Comparison of ENCODE assay signal across 26 mouse cellular contexts in the genomic region with DNA sequence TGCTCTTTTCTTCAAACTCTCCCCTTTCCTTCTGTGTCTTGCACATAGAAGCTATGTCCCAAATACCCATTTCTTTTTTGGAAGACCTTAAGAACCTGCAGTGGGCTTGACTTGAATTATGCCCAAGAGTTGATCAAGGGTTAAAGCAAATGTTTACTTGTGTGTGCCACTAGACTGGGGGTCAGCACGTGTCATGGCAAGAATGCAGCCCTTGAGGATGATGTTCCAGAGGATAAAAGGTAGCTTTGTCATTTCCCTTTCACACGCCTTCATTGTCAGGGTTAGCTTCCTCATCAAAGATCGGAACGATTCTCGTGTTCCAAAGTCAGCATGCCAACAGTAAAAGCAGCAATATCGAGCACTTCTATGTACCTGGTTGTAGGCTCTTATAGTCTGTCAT.
DNase-seq lines count a peak whose midpoint lies in the region; ATAC-seq and TF ChIP-seq lines count a peak whose summit lies in the region.
"Had no signal": no experiment of that assay in that cellular context is flagged by ENCODE, and none has a peak within 500 bp of the region (broad histone marks: within the 10 kb centered on the region; RNA-seq: fewer than 3 reads in every experiment).

No protein-coding gene starts in this region.

- H3K4me3 ChIP-seq in kidney, embryonic 15.5 days (replicated peaks): no peak overlapping the region
- no peak overlapping the region for H3K4me3 ChIP-seq in kidney, adult 2 months (ENCODE audit: insufficient read depth, low read depth, low read length)
- no peak overlapping the region for H3K4me3 ChIP-seq in midbrain, embryonic 11.5 days (ENCODE audit: low read depth, low read length)
- no peak overlapping the region for H3K4me3 ChIP-seq in midbrain, embryonic 10.5 days
- H3K4me3 ChIP-seq in intestine, postnatal 0 days (ENCODE audit: low read depth, low read length): no peak overlapping the region
- H3K4me3 ChIP-seq: embryonic facial prominence, embryonic 10.5 days; embryonic facial prominence, embryonic 13.5 days; erythroblast, embryonic 14.5 days; forebrain, embryonic 12.5 days; forebrain, embryonic 15.5 days; heart, adult 2 months; heart, embryonic 10.5 days; heart, embryonic 13.5 days had no signal

- DNase-seq in kidney, adult 2 months: no peak
- DNase-seq in midbrain, embryonic 11.5 days (ENCODE audit: low spot score, missing footprints): peak; percentile 79
- DNase-seq in midbrain, embryonic 10.5 days (ENCODE audit: low spot score): no peak
- DNase-seq in mesoderm, embryonic 11.5 days (ENCODE audit: low read depth, low spot score): peak; percentile 23
- DNase-seq: adrenal gland, adult 2 months; adrenal gland, postnatal 14 days; cerebellum, adult 11 months; cerebellum, adult 2 months; cerebellum, adult 9-11 months; cerebellum, postnatal 25 days; gastrocnemius, postnatal 36 days; heart, adult 2 months; heart, postnatal 14 days; heart, postnatal 4 days had no signal

- H3K9ac ChIP-seq in kidney, embryonic 15.5 days: no peak overlapping the region
- H3K9ac ChIP-seq in midbrain, embryonic 11.5 days (ENCODE audit: low read length): no peak overlapping the region
- no peak overlapping the region for H3K9ac ChIP-seq in intestine, postnatal 0 days (ENCODE audit: low read depth, low read length)
- H3K9ac ChIP-seq: embryonic facial prominence, embryonic 13.5 days; forebrain, embryonic 12.5 days; forebrain, embryonic 15.5 days; heart, embryonic 13.5 days; hindbrain, embryonic 14.5 days had no signal

- H3K27me3 ChIP-seq in kidney, embryonic 15.5 days: no peaks in the 10 kb centered on the region
- no peaks in the 10 kb centered on the region for H3K27me3 ChIP-seq in kidney, adult 2 months (replicated peaks; ENCODE audit: control insufficient read depth, insufficient read depth, low read length)
- H3K27me3 ChIP-seq in midbrain, embryonic 11.5 days (ENCODE audit: control insufficient read depth, insufficient read depth, low read length): no peaks in the 10 kb centered on the region
- no peaks in the 10 kb centered on the region for H3K27me3 ChIP-seq in midbrain, embryonic 10.5 days (ENCODE audit: low read depth, poor library complexity, severe bottlenecking)
- no peaks in the 10 kb centered on the region for H3K27me3 ChIP-seq in intestine, postnatal 0 days (replicated peaks; ENCODE audit: control insufficient read depth, insufficient read depth, low read length)
- H3K27me3 ChIP-seq: embryonic facial prominence, embryonic 13.5 days; forebrain, embryonic 12.5 days; forebrain, embryonic 15.5 days; heart, embryonic 13.5 days had no signal

- ATAC-seq in kidney, embryonic 15.5 days (replicated peaks; ENCODE audit: low FRiP score): peak; percentile 55; the same call in 1 of the 2 replicates
- ATAC-seq in midbrain, embryonic 11.5 days (ENCODE audit: low FRiP score): no peak
- ATAC-seq in intestine, postnatal 0 days: no peak
- ATAC-seq: CD4-positive, CD25-positive, alpha-beta regulatory T cell, adult 4 months; forebrain, embryonic 15.5 days; hindbrain, postnatal 0 days had no signal

- peak overlapping the region; percentile 19; the same call in 1 of the 2 replicates for H3K4me2 ChIP-seq in kidney, embryonic 15.5 days
- H3K4me2 ChIP-seq in midbrain, embryonic 11.5 days: no peak overlapping the region
- no peak overlapping the region for H3K4me2 ChIP-seq in intestine, postnatal 0 days (replicated peaks; ENCODE audit: low read depth)
- H3K4me2 ChIP-seq: embryonic facial prominence, embryonic 13.5 days; forebrain, embryonic 12.5 days; forebrain, embryonic 15.5 days; heart, embryonic 13.5 days; hindbrain, embryonic 14.5 days had no signal

- H3K9me3 ChIP-seq in kidney, embryonic 15.5 days (replicated peaks): no peaks in the 10 kb centered on the region
- no peaks in the 10 kb centered on the region for H3K9me3 ChIP-seq in midbrain, embryonic 11.5 days (ENCODE audit: control insufficient read depth, low read length)
- H3K9me3 ChIP-seq in midbrain, embryonic 10.5 days (replicated peaks): no peaks in the 10 kb centered on the region
- no peaks in the 10 kb centered on the region for H3K9me3 ChIP-seq in intestine, postnatal 0 days (ENCODE audit: control insufficient read depth)
- H3K9me3 ChIP-seq: embryonic facial prominence, embryonic 10.5 days; embryonic facial prominence, embryonic 13.5 days; forebrain, embryonic 12.5 days; forebrain, embryonic 15.5 days; heart, embryonic 10.5 days; heart, embryonic 13.5 days had no signal

- no peak for TF ChIP-seq CTCF in kidney, adult 2 months (conservative IDR thresholded peaks at IDR 0.05; ENCODE audit: insufficient read depth, insufficient read length, low read depth, low read length)
- no peak for TF ChIP-seq CTCF in intestine, postnatal 0 days (IDR thresholded peaks at IDR 0.05; ENCODE audit: low read depth)

- WGBS in kidney, embryonic 15.5 days: 12% methylated on average over 6 of the region's 6 CpGs
- 13% methylated on average over 6 of the region's 6 CpGs for WGBS in kidney, adult 2 months
- WGBS in midbrain, embryonic 11.5 days: 61% methylated on average over 6 of the region's 6 CpGs
- WGBS in midbrain, embryonic 10.5 days: 57% methylated on average over 6 of the region's 6 CpGs
- WGBS in intestine, postnatal 0 days: 48% methylated on average over 6 of the region's 6 CpGs

- H3K36me3 ChIP-seq in kidney, embryonic 15.5 days: no peaks in the 10 kb centered on the region
- no peaks in the 10 kb centered on the region for H3K36me3 ChIP-seq in kidney, adult 2 months (ENCODE audit: control insufficient read depth, insufficient read depth, low read length)
- no peaks in the 10 kb centered on the region for H3K36me3 ChIP-seq in midbrain, embryonic 11.5 days (ENCODE audit: control insufficient read depth, insufficient read depth, low read length)
- no peaks in the 10 kb centered on the region for H3K36me3 ChIP-seq in midbrain, embryonic 10.5 days
- H3K36me3 ChIP-seq in intestine, postnatal 0 days (ENCODE audit: control insufficient read depth, insufficient read depth): no peaks in the 10 kb centered on the region
- H3K36me3 ChIP-seq: embryonic facial prominence, embryonic 10.5 days; embryonic facial prominence, embryonic 13.5 days; forebrain, embryonic 12.5 days; forebrain, embryonic 15.5 days; heart, embryonic 10.5 days; heart, embryonic 13.5 days had no signal

- peak overlapping the region; percentile 75 for H3K27ac ChIP-seq in kidney, embryonic 15.5 days
- no peak overlapping the region for H3K27ac ChIP-seq in kidney, adult 2 months (ENCODE audit: insufficient read depth, low read depth, low read length)
- no peak overlapping the region for H3K27ac ChIP-seq in midbrain, embryonic 11.5 days (ENCODE audit: low read depth, low read length)
- H3K27ac ChIP-seq in midbrain, embryonic 10.5 days (replicated peaks): no peak overlapping the region
- H3K27ac ChIP-seq in intestine, postnatal 0 days (ENCODE audit: low read depth, low read length): no peak overlapping the region
- H3K27ac ChIP-seq: embryonic facial prominence, embryonic 10.5 days; embryonic facial prominence, embryonic 13.5 days; forebrain, embryonic 12.5 days; forebrain, embryonic 15.5 days; heart, adult 2 months; heart, embryonic 10.5 days; heart, embryonic 13.5 days; hindbrain, embryonic 14.5 days; hindbrain, postnatal 0 days had no signal

- TF ChIP-seq POLR2A in kidney, adult 2 months (IDR thresholded peaks at IDR 0.05; ENCODE audit: low read depth, low read length): no peak

- H3K4me1 ChIP-seq in kidney, embryonic 15.5 days: peaks cover 4% of the 10 kb centered on the region
- H3K4me1 ChIP-seq in kidney, adult 2 months (ENCODE audit: control insufficient read depth, insufficient read depth, low read length): 0 out of 2 replicates have a peak, but pooled peaks cover 2% of the 10 kb centered on the region
- no peaks in the 10 kb centered on the region for H3K4me1 ChIP-seq in midbrain, embryonic 11.5 days (ENCODE audit: control insufficient read depth, insufficient read depth, low read length)
- no peaks in the 10 kb centered on the region for H3K4me1 ChIP-seq in midbrain, embryonic 10.5 days
- no peaks in the 10 kb centered on the region for H3K4me1 ChIP-seq in intestine, postnatal 0 days (replicated peaks; ENCODE audit: control insufficient read depth, insufficient read depth, low read length)
- H3K4me1 ChIP-seq: embryonic facial prominence, embryonic 10.5 days; embryonic facial prominence, embryonic 13.5 days; forebrain, embryonic 12.5 days; forebrain, embryonic 15.5 days; heart, embryonic 10.5 days; heart, embryonic 13.5 days had no signal

Comparison
In these comparisons a context has a peak if more than half of its experiments do, and no peak if none do; other contexts are left out.
1. DNase-seq: peak in midbrain, embryonic 11.5 days (single experiment) and mesoderm, embryonic 11.5 days (single experiment); none in kidney, adult 2 months (single experiment) and midbrain, embryonic 10.5 days (single experiment).